Mouse (Mus musculus) NIH3T3 (cell line): ENCODE measurements around the gene Crb1.
A peak's percentile ranks its signal among the peaks of the same experiment; 100 is the strongest.

ENCODE experiments used
- DNase-seq: peaks from one replicate; pipeline ENCODE4 v3.0.0-alpha.2; 2012; ENCODE audit warnings: low read depth

The Crb1 gene

DNA sequence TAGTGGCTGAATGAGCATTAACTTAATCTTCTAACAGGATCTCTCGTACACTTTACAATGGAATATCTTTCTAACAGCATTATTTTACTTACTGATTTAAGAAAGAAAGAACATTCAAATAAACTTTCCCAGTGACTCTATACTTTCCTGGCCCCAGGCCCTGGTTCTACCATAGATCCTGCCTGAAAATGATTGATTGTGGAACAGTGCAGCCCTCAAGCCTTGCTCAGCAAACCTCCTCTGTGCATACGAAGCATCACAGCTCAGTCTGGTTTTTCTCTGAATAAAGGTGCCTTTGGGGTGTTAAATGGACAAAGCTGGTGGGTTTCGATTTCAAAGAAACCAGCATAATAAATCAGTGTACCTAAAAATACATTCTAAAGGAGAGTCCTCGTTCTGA is 153.1 kb downstream of the Crb1 start:
- peak; percentile 25 for DNase-seq

DNA sequence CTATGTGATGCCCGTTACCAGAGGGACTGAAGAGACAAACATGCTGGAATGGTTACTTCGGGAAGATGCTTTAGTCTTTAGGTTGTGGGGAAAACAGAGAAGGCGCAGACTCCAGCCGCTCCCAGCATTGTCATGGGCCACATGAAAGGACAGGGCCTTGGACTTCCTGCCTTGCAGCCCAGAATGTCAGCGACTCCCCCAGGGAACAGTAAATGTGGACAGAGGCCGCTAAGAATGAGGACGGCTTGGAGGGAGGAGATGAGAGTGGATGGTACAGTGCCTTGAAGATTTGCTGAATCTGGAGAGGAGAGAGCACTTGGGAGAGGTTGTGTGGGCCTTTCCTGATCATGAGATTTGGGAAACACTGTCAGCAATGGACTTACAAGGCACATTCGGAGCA is 161.6 kb downstream of the Crb1 start:
- no peak for DNase-seq

DNA sequence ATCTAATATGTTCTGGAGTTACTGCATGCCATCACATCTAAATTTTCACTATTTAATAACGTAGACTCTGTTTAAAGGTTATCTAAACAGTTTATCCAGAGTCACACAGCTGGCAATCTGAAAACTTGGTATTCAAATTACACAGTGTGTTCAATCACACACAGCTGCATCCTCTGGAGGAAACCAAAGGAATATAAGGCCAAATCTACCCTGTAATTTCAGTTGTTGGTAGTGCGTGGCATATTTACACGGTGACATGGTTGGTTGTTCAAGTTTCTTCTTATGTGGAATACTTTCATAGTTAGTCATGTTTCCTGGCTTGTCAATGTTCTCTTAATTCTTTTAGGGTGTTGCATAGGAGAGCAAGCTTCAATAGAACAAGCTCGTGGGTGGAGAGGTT is 166.4 kb downstream of the Crb1 start:
- no peak for DNase-seq

DNA sequence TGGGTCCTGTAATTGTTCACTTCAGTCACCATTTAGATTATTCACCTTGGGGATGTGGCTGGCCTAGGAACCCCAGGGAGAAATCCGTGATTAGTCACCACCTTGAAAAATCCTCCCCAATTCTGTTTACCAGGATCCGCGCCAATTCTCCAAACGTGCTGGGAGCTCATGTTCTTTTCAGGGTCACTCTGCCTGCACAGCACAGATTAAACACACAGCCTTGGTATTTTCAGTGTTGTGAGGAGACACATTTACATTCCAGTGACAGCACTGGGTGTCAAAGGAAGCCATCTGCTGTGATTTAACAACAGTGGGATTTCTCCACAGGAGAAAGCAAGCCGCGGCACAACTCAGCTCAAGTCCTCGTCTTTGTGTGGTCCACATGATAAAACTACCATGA is 167.1 kb downstream of the Crb1 start:
- DNase-seq: peak; percentile 58

DNA sequence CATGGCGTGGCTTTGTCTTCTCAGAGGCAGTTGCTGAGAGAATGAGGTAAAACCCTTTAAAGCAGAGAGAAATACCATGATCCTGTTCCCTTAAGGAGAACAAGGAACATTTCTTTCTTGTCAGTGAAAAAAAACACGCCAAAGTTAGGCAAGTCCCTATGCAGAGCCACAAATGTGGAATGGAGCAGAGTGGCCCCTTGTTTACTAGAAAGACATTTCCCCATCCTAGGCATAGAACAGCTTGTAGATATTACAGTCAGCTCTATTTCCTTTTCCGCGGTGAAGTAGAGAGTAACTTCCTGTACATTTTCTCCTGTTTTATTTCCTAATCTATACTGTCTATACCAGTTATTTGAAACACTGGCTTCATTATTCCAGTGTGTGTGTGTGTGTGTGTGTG is 170.6 kb downstream of the Crb1 start:
- DNase-seq: no peak

DNA sequence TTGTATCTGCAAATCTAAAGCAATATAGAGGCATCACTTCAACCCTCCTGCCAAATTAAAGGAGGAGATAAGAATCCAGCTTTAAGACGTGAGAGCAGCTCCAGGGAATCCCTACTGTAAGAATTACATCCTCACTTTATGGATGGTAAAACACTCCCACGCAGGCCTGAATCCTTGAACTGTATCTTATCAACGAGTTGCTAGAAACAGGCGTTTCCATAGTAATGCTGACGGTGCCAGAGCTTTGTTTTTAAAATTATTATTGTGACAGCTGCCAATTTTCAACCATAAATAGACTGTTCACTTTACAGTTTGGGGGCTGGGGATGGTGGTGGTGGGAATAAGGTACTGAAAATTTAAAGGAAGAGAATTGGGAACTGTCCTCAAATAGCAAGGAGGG is 173.9 kb downstream of the Crb1 start:
- DNase-seq: no peak

DNA sequence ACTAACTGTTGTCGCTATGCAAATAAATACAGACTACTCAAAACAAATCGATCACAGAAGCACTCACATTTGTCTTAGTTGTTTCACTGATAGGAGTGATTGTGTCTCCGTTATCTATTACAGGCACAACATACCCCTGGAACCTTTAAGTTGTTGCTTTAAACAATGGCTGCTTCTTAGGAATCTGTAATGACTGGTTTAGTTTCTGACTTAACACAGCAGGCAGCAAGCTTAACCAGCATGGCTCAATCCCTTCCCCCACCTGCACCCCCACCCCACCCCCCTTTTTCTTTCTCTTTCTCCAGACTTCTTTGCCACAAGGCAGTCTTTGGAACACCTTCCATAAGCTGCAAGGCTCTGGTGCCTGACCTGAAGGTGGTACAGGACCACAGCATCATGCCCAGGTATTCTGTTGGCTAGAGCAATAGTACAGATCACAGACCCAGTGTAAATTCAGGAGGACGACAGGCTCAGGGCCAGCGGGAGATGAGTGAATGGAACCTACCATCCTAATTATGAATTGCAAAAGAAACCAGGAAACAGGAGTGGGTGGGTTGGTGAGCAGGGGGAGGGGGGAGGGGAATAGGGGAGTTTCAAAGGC is 182.4 kb downstream of the Crb1 start:
- no peak for DNase-seq

DNA sequence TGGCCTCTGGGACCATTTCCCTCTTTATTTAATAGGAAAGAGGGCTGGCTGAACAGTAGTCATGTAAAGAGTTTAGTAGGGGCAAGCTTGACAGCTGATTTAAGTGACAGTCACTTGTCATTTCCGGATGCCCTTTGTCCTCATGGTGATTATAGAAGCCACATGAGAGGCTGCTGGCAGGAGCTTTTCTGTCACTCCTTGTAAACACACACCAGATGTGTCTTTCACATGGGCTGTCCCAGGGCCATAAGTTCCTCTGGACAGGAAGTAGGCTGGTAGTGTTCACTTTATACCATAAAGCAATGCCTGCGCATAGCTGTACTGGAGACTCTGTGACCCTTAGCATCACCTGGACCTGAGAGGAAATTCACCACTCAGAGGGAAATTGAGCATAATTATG is 182.9 kb downstream of the Crb1 start:
- no peak for DNase-seq

DNA sequence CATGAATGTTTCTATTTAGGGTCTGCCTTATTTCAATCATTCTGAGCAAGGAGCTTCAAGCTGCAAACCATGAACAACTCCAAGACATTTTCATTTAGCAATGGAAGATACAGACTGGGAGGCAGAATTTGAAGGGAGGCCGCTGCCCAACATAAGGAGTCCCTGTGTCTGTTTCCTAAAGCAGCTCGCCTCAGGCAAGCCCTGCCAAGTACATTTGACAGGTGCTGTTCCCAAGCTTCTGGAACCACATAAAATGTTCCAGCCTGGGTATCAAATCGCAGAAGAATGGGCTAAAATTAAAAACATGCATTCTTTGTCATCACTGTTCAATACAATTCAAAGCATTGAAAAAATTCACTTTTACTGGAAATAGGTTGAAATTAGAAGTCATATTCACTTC is 184.3 kb downstream of the Crb1 start:
- DNase-seq: no peak

DNA sequence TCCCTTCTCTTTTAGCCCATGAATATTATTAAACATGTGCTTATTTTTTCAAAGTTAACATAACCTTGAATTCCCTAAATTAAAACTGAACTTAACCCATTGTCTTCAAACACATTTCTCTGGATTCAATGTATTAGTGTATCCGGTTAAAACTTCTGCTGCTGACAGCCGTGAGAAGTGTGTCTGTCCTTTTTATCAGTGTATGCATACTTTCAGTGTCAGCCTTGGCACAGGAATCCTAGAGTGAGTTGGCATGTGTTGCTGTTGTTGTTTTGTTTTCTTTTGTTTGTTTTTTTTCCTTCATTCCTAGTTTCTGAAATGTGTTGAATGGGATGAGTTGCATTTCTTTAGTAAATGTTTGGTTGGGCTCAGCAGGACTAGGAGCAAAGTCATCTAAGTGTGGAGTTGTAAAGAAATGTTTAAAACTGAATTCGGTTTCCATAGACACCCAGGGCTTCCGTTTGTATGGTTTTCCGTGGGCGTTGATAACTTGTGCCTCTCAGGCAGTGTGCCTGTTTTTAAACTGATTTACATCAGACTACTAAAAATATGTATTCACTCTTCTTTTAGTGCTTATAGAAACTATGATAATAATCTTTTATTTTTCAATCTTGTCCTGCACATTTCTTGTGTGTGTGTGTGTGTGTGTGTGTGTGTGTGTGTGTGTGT is 196.3 kb downstream of the Crb1 start:
- no peak for DNase-seq

DNA sequence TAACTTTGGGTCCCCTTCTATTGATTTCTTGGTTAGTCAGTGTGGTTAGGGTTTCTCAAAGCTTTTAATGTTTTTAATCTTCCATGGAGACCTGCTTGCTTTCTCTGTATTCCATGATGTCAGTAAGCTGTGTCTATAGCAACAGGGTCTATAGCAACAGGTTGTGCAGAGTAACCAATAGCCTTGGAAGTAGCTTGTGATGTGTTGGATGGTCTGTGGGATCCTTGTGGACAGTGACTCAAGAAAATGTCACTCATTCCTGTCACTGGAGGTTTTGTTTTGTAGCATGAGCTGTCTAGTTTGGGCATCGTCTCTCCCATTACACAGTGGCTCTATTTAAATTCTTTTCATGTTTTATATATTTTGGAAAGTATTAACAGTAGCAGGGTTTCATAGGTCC is 197.2 kb downstream of the Crb1 start:
- DNase-seq: no peak

DNA sequence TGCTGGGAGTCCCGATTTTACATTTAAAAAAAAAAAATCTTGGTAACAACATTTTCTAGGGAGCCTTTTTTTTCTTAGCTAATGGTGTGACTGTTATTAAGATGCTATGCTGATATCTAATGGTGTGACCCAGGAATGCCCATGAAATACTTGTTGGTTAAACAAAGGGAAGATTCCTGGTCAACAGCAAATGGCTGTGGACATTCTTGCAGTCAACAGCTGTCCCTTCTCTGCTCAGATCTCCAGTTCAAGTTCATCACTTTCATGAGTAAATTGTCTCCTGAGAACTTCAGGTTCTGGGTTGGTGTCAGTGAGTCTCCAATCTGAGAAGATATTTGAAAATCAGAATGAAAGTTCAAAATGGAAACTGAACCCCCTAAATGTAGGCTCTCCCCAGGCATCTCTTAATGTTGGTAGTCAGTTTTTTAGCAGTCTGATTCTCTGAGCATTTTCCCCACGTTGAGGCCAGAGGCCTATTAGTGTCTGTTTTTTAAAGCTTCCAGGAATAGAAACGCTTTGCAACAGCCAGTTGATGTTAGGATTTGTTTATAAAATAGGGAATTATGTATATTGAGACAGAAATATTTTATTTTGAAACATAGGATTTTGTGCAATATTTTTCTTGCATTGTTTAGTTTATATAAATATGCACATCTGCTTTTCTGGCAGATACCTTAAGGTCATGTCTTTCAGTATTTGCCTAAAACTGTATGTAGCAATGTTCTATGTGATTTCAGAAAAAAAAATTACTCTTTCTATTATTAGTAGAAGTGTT is 202.7 kb downstream of the Crb1 start:
- no peak for DNase-seq

DNA sequence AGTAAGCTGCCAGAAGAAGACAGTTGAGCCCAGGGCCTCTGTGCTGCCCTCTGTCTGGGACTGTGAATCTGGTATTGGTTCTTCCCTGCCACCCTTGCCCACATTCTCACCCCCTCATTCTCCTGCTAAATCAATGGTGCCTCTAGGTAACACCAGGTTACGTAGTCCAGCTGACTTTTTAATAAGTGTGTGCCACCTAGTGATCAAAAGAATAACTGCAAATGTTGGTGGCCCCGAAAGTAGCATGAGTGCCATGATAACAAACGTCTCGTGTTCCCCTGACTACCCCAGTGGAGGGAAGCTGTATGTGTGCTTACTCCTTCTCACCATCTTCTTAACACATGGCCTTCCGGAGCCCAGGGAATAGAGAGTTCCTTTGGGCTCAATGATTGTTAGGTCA is 214.1 kb downstream of the Crb1 start:
- peak; percentile 67 for DNase-seq

DNA sequence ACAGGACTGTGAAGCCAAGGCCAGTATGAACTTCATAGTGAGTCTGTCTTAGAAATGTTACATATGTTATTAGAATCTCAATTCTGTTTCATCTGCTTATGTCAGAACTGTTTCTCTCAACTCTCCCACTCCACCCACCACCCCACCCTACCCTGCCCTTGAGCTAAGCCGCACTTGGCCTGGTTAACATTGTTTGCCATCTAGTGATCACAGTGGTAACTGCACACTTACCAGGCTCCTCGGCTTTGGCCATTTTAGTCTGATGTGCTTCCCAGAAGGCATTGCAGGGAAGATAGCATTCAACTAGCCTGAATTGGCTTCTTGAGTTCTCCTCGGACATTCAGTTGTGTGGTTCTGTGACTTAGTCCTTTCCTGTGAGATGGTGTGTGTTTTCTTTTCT is 215.3 kb downstream of the Crb1 start:
- DNase-seq: peak; percentile 47

DNA sequence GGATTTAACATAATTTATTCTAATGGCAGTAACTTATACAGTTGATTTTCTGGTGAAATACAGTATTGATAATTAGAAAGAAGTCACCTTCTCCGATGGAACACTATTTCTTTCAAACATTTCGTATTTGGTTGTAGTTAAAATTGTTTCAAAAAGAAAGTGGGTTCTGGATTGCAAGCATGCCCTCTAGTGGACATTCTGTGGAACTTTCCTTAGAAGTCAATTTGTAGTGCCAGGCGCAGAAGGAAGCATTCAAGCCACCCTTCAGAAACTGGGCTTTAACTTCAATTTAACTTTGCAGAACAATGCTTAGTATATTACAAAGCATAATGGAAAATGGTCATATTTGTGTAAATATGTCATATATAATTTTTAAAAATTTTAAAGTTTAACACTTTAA is 220.5 kb downstream of the Crb1 start:
- DNase-seq: peak; percentile 79

DNA sequence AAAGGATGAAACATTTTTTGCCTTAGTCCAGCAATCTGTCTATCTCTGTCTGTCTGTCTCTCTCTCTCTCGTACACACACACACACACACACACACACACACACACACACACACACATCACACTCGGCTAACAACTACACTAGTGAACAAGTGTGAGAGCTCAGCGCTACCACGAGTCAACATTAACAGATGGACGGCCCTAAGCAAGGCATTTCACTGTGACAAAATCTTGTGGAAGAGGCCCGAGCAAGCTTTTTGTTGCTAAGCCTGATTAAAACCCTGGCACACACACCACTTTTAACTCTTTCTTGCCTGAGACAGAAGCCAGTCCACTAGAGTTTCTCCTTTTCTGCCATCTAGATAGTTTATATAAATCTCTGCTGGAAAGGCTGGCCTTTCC is 223.4 kb downstream of the Crb1 start:
- DNase-seq: no peak

DNA sequence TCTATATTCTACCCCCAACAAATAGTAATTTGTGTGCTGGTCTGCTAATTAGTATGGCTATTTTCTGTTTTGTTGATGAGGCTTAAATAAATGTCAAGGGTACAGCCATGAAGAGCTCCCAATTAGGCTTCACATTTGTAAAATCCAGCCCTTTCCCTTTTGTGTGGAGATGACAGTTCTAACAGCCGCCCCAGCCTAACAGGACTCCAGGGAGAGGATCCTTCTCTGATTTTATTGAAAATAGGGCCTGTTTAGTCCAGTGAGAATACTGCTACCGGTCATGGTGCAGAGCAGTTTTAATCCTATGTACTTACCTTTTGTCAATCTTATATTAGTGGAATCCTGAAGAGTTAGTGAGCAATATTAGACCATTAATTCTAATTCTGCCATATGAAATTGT is 223.9 kb downstream of the Crb1 start:
- DNase-seq: no peak
